Mouse (Mus musculus) c-Kit-positive CD71-positive TER-119-positive erythroid progenitor cells, embryonic 14.5 days (primary cell): Measurements from ENCODE around the gene Arl5b.

ENCODE experiments used
- DNase-seq: peaks from one replicate; pipeline ENCODE4 v3.0.0-alpha.2; 2013; ENCODE audit warnings: low spot score

The Arl5b gene

DNA sequence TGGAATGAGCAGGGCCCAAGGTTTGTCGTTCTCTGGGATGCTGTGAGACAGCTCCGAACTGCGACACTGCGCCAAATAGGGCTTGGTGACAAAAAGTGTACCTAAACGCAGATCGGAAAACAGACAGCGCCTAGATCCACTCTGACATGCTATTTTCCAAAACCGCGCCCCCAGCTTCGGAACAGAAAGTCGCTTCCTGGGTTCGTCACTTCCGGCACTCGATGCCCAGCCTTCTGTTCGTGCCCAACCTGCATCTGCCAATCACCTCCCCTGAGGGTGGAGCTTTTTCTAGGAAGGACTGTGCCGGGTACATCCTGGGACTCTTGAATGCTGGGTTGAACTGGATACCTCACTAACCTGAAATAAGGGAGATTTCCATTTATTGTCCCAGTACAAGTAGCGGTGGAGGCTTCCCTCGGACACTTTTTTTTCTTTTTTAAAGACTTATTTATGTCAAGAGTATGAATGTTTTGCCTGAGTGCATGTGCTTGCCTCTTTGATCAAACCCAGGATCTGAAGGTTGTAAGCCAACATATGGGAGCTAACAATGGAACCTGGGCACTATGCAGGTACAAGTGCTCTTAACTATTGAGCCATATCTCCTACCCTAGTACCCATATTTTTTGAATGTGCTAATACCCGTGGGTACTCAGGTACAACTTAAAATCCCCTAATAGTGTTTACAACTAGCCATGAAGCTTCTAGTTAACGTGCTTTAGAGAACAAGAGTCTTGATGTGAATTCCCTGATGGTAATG lies at the start of gene Arl5b:
TSS of gene Arl5b (plus strand) at position 279 of the 757 bp plus-strand sequence.
- DNase-seq, result peak; percentile 93

DNA sequence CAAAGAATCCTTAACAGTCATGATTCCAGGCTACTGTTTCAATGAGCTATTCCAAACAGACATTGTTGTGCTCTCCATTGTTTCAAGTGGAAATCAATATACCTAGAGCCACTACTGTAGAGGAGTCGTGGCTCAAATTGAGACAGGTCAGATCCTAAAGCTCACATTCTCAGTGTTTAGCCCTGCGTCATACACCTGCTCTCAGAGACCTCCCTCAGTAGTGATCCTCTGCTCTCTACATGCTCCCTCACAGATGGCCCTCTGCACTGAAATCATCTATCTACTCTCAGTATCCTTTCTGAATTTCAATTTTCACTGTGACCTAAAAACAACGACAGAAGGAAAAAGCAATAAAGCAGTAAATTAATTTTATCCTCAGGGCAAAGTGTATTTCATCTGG lies 41.7 kb upstream of the Arl5b start:
- DNase-seq, result no peak

DNA sequence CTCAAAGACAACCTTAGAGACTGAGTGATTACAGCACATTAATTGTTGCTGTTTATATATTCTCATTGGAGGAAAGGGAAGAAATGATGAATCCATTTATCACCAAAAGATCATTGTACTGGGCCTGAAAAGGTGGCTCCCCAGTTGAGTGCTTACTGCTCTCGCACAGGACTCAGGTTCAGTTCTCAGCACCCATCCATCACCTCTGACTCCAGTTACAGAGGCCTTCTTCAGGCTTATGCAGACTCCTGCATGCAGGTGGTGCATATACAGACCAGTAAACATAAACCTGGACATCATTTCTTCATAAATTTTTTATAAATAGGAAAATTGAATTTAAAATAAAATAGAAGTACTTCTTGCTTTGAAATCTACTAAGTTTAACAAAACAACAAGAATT lies 41.1 kb upstream of the Arl5b start:
- no peak for DNase-seq

DNA sequence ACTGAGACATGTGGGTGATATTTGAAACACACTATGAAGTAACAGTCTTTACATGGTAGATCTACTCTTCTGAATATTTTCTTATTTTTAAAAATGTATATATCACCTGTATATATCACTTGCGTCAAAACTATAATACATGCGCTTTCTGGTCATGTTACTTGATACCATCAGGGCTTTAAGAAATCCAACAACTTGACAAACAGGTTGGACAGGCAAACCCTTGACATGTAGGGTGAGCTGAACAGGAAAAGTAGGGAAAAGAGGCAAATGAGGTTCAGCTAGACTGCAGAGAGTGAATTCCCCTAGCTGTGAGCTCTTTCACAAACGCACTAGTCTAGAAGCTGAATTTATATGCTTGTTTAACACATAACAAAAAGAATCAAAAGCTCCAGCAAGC lies 22.4 kb upstream of the Arl5b start:
- DNase-seq, result no peak

DNA sequence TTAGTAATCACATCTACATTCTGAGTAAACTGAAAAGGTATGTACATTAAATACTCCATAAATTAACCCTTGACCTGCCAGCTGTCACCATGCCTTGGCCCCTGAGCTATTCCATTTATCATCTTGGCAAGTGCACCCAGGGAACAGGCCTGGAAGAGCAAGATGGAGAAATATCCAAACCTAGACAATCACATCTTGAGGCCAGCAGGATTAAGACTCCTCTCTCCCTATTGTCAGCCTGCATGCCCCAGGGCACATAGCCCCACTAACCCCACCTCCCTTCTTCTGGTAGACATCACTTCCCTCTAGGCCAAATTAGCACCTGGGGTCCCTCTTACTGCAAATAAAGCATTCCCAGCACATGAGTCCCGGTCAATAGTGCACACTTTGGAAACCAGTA lies 21.4 kb upstream of the Arl5b start:
- no peak for DNase-seq

DNA sequence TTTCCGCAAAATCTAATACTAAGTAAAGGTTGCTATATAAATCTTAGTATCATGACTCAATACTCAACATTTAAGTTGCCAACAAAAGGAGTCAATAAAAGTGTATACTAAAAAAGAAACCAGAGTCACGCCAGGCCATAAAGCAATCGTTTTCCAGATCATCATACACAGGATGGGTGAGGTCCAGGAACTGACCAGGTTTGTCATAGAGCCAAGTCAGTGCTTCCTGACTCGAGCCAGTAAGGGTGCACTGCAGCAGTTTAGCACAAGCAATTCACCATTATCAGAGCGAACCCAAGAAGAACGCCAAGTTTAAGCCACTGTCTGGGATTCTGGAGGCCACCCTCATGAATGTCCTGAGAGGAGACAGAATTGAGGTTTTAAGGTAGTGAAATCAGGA lies 10.5 kb upstream of the Arl5b start:
- DNase-seq, result no peak

DNA sequence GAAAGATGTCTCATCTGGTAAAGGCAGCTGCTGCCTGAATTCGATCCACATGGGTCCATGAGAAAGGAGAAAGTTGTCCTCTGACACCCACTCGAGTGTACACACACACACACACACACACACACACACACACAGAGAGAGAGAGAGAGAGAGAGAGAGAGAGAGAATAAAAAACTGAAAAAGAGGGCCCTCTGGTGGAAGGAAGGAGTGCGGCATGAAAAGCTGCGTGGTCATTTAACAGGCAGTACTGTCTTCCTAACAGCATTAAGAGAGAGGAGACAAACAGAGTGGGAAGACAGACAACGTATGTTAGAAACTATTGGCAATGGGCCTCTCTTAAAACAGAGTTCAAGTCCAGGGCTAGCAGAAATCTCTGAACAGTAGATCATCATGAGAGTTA lies 8.9 kb upstream of the Arl5b start:
- peak; percentile 29 for DNase-seq

DNA sequence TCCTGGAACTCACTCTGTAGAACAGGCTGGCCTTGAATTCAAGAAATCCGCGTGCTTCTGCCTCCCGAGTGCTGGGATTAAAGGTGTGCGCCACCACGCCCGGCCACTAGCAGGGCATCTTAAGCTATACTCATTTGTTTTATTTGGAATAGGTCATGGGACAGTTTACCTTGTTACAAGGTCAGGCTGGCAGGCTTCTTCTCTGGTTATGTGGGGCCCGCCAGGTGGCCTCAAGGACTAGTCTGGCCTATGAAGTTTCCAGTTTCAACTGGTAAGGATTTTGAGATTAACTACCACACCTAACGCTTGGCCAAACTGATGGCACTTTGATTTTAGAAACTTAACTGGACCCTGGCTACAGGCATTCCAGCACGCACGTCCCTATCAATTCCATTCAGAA lies 5.3 kb downstream of the Arl5b start:
- no peak for DNase-seq

DNA sequence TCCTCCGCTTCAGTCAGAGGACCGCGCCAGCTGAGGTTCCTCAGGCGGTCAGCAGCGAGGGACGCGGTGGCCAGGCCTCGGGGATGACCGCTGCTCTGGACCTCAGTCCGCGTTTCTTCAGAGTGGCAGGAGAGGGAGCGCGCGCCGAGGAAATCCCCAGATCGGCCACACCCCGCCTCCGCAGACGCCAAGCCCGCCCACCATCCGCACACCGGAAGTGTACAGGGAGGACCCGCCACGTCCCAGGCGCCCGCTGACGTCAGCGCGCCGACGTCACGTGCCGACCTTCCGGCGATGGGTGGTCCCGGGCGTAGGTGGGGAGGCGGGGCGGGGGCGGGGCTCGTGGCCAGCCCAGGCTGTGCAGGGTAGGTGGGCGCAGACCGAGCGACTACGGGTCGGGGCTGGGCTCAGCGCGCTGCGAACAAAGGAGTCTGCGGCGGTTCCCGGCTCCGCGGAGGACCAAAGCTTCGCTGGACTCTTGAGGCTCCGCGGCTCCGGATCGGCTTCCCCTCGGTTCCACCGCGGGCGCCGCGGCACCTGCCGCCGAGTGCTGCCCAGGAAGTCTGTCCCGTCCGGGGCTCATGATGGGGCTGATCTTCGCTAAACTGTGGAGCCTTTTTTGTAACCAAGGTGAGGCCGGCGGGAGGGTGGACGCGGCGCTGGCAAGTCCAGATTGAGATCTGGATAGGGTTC lies 5.9 kb downstream of the Arl5b start, which contains the start of gene Nsun6:
TSS of gene Nsun6 (minus strand) at position 125 of the 693 bp plus-strand sequence.
- DNase-seq, result peak; percentile 92

DNA sequence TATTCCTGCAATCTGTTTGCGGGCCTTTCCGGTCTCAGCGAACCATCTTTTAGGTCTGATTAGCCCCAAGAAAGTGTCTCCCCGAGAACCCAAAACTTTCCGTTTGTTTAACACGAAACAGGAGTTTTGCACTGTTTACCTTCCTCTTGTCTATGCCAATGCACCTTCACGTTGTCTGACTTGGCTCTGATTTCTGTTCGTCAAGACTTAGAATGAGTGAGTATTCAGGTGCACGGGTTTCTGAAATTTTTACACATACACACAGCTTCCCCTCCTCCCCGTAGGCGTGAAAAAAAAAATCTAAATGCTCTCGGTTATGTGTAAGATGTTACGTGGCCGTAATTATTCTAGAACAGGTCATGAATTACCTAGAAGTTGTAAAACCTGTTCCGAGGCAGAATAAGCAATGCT lies 6.6 kb downstream of the Arl5b start:
- peak; percentile 32 for DNase-seq

DNA sequence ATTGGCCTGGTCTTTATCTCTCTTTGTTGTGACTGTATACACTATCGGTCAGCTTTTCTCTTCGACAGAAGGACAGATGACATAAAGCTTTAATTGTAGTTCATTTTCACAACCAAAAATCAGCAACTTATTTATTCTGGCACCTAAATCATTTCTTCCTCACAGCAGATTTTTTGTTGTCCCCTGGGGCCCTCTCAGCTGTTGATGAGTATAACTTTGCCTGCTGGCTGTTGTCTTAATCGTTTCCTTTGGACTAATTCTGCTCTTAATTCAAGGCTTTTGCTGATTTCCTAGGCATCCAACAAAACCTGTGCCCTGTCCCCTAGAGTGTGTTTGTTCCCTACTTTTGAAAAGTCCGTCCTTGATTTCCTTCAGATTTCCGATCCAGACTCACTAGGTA lies 9.0 kb downstream of the Arl5b start:
- DNase-seq, result no peak

DNA sequence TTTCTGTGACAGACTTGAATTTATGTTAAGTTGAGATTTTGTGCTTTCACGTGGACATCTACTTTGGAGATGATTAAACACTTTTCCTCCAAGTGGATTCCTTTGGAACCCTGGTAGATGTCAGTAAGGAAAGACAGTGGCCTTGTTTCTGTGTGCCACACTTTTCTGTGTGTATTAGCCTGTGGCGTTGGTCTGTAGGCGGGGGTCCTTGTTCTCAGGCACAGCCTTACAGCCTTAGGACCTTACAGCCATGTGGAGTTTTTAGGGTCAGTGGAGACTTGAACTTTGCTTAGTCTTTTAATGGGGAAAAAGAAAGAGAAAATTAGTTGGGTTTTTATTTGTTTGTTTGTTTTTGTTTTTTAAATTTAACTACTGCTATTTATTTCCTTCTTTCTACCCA lies 11.7 kb downstream of the Arl5b start:
- no peak for DNase-seq

DNA sequence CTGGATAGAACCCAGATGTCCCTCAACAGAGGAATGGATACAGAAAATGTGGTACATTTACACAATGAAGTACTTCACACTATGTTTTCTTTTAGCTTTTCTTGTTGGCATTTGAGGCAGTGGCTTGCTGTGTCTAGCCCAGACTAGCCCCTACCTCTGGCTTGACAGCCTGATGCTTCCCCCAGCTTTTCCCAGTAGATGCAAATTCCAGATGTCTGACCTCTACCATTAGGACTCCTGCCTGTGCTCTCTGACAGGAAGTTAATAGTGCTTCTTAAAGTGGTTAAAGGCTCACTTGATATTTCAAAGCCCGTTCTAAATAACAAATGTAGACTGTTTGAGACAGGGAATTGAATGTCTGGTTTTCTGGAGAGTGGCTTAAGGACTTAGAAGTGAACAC lies 14.6 kb downstream of the Arl5b start:
- no peak for DNase-seq

DNA sequence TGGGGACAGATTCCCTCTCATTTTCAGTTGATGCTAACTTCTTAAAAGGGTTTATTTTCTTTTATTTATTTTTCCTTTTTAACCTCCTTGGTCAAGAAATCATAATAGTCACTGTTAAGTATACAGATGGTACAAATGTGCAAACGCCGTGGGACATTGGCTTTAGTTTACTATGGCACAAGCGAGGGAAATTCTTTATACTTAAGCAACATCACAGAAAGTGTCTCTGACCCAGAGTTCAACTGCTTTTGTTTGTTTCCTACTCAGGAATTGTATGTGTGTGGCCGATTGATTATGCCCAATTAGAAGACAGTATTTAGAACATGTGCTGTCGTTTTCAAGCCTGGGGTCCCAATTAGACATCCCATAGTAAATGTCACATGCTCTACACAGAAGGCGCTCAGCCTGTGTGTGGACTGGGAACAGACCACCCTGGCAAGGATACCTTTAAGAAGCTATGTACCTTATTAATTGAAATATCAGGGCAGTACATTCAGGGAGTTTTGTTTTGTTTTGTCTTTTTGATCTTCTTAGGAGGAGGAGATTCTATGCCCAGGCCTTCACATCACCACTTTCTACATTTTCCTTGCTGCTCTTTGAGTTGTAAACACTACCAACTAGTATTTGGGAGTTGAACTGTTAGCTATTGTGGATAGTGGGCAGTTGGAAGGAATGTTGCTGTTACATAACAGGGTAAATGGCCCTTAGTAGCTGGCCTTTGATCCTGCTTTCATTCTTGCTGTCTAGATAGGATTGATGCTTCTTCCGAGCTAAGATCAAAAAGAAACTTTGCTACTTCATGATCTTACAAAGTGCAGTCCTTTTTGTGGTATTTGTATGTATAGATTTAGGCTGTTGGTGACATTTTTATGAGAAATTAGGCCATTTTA lies 15.4 kb downstream of the Arl5b start:
- DNase-seq, result no peak

DNA sequence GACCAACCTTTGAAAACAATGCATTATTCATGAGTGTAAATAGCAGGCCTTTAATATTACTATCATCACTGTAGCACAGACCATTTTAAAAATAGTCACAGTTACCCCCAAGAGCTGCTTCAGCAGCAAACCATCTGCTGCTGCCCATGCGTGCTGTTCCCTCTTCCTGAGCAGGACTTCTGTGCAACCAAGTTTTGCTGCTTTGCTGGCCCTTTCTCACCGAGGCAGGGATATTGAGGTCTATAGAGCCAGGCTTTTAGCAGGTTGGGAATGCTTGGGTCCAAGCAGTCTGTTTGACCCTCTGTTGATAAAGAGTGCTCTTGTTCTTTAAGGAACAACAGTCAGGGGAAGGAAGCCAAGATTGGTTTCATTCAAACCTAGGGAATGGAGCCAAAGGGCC lies 16.3 kb downstream of the Arl5b start:
- DNase-seq, result no peak

DNA sequence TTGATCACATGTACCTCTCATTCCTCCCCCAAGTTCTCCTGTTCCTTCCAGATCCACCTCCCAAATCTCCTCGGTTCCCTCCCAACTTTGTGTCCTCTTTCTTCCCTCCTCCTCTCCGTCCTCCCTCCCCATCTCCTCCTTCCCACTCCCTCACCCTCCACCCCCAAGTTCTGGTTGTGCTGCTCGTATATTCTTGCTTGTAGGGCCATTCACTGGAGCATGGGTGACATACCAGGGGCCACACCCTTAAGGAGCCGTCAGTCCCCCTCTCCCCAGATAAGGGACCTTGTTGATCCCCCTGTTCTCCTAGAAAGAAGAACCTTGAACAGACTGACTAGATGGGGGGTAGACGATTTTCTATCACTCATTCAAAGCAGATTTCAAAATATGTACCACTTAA lies 17.9 kb downstream of the Arl5b start:
- DNase-seq, result no peak

DNA sequence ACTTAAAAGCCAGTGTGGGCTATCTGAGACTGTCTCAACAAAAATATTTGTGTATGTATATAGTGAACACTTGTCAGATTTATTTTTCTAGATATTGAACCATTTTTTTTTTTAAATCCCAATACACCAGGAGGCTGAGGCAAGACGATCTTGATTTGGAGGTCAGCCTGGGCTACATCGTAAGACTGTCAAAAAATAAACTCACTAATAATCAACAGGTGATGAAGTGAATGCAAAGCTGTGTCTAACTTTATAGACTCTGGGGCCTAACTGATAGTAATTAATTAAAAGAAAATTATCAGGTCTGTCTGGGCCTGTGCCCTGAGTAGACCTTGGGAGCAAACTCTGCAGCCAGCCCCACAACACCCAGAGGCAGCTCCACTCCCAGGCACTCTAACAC lies 34.5 kb downstream of the Arl5b start:
- no peak for DNase-seq

DNA sequence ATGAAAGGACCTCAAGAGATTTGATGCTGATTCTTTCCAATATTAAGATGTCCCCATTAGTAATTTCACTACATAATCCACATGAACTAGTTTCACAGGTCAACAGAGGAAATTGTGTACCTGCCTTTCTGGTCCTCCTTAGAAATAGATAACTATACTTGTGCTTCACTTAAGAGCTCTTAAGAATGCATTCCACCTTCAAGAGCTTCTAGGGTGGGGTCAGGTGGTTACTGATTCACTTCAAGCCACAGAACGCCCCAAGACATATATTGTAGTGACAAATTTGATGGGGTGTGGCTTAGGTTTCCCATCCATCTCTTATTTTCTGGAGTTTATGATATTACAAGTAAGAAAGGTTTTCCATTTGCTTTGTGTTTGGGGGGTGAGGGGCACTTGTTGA lies 38.1 kb downstream of the Arl5b start:
- no peak for DNase-seq

DNA sequence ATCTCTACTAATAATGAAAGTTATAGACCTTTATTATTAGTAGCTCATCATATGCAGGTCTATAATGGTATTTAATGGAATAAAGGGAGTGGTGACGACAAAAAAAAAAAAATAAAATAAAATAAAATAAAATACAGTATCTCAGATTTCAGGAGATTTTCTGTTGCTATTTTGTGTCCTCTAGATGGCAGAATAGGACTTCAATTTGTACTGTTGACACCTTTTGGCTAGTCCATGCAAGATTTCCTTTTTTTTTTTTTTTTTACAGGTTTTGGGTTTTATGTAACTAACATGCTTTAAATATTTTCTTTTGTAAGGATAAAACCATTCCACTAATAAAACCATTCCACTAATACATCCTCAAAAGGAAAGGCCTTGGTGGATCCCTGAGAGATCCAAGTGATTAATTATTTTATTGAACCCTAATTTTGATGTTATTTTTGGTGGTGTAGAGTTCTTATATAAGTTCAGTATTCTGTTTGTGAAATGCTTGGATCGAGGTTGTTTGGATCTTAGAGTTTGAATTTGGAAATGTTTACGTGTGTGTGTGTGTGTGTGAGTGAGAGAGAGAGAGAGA lies 47.4 kb downstream of the Arl5b start:
- DNase-seq, result peak; percentile 21

DNA sequence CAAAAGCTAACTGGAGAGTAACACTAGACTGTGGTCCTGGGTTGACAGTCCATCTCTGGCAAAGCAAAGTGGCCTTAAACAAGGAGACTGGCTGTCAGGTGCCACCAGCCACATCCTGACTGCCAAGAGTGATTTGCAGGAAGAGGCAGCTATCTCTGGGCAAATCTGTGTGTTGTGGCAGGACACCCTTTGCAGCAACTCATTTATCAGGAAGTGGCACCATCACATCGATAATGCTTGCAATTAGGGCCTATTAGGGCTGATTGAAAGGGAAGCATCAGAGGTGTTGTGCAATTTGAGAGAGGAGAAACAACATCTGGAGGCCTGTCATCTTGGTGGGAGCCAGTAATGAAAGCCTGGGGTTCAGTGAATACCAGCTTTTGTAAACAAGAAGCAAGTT lies 55.2 kb downstream of the Arl5b start:
- DNase-seq, result no peak

DNA sequence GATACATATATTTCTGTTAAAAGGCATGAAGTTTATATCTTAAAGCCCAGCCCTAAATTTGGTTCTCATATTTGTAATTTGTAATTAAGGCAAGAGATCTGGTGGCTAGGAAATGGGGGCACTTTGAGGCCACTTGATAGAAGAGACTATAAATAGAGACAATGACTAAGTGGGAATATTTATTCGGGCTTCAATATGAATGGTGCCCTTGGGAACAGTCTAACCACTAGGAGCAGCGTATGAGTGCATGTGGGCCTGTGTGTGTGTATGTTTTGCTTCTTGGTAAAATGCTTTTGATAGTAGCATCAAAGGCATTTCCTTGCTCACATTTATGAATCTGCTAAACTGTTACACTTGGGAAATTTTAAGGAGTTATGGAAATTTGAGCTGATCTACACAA lies 62.1 kb downstream of the Arl5b start:
- no peak for DNase-seq

DNA sequence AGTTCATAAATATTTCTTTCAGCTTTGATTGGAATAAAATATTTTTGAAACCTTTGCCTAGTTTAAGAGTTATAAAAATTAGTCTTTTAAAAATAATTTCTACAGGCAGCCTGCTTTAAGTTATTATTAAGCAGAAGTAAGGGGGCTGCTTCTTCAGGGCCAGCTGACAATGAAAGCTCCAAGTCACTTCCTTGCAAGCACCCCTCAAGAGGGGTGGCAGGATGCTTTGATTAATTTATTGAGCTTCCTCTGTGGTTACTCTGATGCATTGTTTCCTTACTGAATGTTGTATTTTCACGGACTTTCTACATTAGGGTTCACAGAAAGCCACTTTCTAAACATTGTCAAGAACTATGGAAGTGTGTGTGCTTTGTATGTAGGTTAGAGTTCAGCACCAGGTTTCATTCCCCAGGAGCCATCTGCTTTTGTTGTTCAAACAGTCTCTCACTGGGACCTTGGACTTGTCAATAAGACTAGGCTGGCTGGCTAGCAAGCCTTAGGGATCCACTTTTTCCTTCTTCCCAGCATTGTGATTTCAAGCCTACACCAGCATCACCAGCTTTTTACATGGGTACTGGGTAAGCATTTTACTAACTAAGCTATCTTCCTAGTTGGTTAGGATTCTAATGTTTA lies 62.7 kb downstream of the Arl5b start:
- no peak for DNase-seq
